Mouse (Mus musculus) CH12.LX (cell line): ENCODE measurements at regions not wholly inside any gene's neighbourhood (a gene's known extent, or its start where the extent isn't known, plus 50 kb on each side); places are given as distances from the start of the nearest gene placed in this dataset.

Experiments
- DNase-seq: peaks from one replicate; pipeline ENCODE4 v3.0.0-alpha.2; 2013; ENCODE audit errors: extremely low read depth
- H3K27ac ChIP-seq: 2 replicates; pipeline ENCODE4 v1.5.1; 2012; ENCODE audit warnings: low read depth, mild to moderate bottlenecking, control low read depth, moderate library complexity; ENCODE audit not compliant: insufficient read depth
- H3K27me3 ChIP-seq: replicated peaks from 2 replicates; pipeline ENCODE3; 2012; ENCODE audit warnings: inconsistent platforms
- H3K36me3 ChIP-seq, 2 experiments: replicated peaks in 1 of 2; 2 replicates each; pipeline versions ENCODE3 to v1.6.1; 2012; ENCODE audit warnings: inconsistent platforms in 1 of 2, low read length in 1 of 2, mild to moderate bottlenecking in 1 of 2, mixed read lengths in 1 of 2, moderate library complexity in 1 of 2; ENCODE audit not compliant: control insufficient read depth in 1 of 2, insufficient read depth in 1 of 2
- H3K4me1 ChIP-seq, 2 experiments: 2 replicates each; pipeline ENCODE4 v1.6.1; 2012; ENCODE audit warnings: inconsistent platforms in 1 of 2, moderate library complexity in 1 of 2; ENCODE audit not compliant: insufficient read depth in 2 of 2, control insufficient read depth in 1 of 2
- H3K4me2 ChIP-seq: 2 replicates; pipeline ENCODE4 v1.6.1; 2012; ENCODE audit warnings: low read depth, mild to moderate bottlenecking, control low read depth; ENCODE audit not compliant: poor library complexity, insufficient read depth, severe bottlenecking
- H3K4me3 ChIP-seq, 3 experiments: fragments of 150-350 bp in 1 of 3; sonication (generic) in 1 of 3; replicated peaks in 1 of 3; 2 replicates each; pipeline versions ENCODE3 to v1.5.1; 2011 to 2012; ENCODE audit warnings: low read depth in 2 of 3, low read length in 2 of 3, mild to moderate bottlenecking in 2 of 3, moderate library complexity in 2 of 3, control low read depth in 1 of 3, improper control_type of control experiment in 1 of 3, inconsistent platforms in 1 of 3, mixed read lengths in 1 of 3; ENCODE audit not compliant: poor library complexity in 1 of 3
- H3K79me2 ChIP-seq: replicated peaks from 2 replicates; pipeline ENCODE4 v1.6.1; 2012; ENCODE audit warnings: mild to moderate bottlenecking, moderate library complexity; ENCODE audit not compliant: control insufficient read depth, poor library complexity, insufficient read depth, severe bottlenecking; ENCODE audit errors: extremely low read depth
- H3K9ac ChIP-seq: 2 replicates; pipeline ENCODE4 v1.6.1; 2012; ENCODE audit warnings: low read depth, mild to moderate bottlenecking, control low read depth, moderate library complexity; ENCODE audit not compliant: insufficient read depth
- H3K9me3 ChIP-seq: replicated peaks from 2 replicates; pipeline ENCODE3; 2012; ENCODE audit warnings: low read length, inconsistent platforms, mixed read lengths
- CHD1 ChIP-seq: IDR thresholded peaks from 2 replicates; pipeline ENCODE4 v1.6.1; 2012; ENCODE audit warnings: low read depth, low read length, improper control_type of control experiment, inconsistent platforms
- CHD2 ChIP-seq: IDR thresholded peaks from 2 replicates; pipeline ENCODE4 v1.6.1; 2011; ENCODE audit warnings: low read length, improper control_type of control experiment
- CTCF ChIP-seq, 2 experiments: IDR thresholded peaks in 1 of 2; conservative IDR thresholded peaks in 1 of 2; 2 replicates each; pipeline ENCODE4 v1.5.1; 2011 to 2012; ENCODE audit warnings: low read depth in 2 of 2, low read length in 2 of 2, improper control_type of control experiment in 1 of 2, inconsistent platforms in 1 of 2, mild to moderate bottlenecking in 1 of 2, moderate library complexity in 1 of 2
- EP300 ChIP-seq: IDR thresholded peaks from 2 replicates; pipeline ENCODE4 v1.6.1; 2011; ENCODE audit warnings: low read length, improper control_type of control experiment
- ETS1 ChIP-seq: conservative IDR thresholded peaks from 2 replicates; pipeline ENCODE4 v1.6.1; 2012; ENCODE audit warnings: low read depth, mild to moderate bottlenecking, inconsistent platforms, low read length, improper control_type of control experiment, moderate library complexity
- GABPA ChIP-seq: IDR thresholded peaks from 2 replicates; pipeline ENCODE4 v1.6.1; 2012; ENCODE audit warnings: low read depth, low read length, improper control_type of control experiment, inconsistent platforms; ENCODE audit not compliant: insufficient replicate concordance
- IRF4 ChIP-seq: IDR thresholded peaks from 2 replicates; pipeline ENCODE4 v1.6.1; 2014; ENCODE audit warnings: low read depth, mild to moderate bottlenecking, inconsistent platforms, low read length, improper control_type of control experiment
- MYC ChIP-seq: IDR thresholded peaks from 2 replicates; pipeline ENCODE4 v1.6.1; 2011; ENCODE audit warnings: low read depth, mild to moderate bottlenecking, improper control_type of control experiment, low read length
- NRF1 ChIP-seq: IDR thresholded peaks from 2 replicates; pipeline ENCODE4 v1.6.1; 2014; ENCODE audit warnings: low read depth, mild to moderate bottlenecking, inconsistent platforms, low read length, improper control_type of control experiment, moderate library complexity
- POLR2A ChIP-seq: IDR thresholded peaks from 2 replicates; pipeline ENCODE4 v1.6.1; 2011; ENCODE audit warnings: low read depth, mild to moderate bottlenecking, improper control_type of control experiment, low read length
- RAD21 ChIP-seq: IDR thresholded peaks from 2 replicates; pipeline ENCODE4 v1.6.1; 2011; ENCODE audit warnings: low read depth, mild to moderate bottlenecking, low read length, improper control_type of control experiment, moderate library complexity
- RCOR1 ChIP-seq: conservative IDR thresholded peaks from 2 replicates; pipeline ENCODE4 v1.6.1; 2012; ENCODE audit warnings: low read depth, mild to moderate bottlenecking, inconsistent platforms, low read length, improper control_type of control experiment
- TCF12 ChIP-seq: IDR thresholded peaks from 2 replicates; pipeline ENCODE4 v1.6.1; 2014; ENCODE audit warnings: low read depth, mild to moderate bottlenecking, inconsistent platforms, low read length, improper control_type of control experiment
- UBTF ChIP-seq: IDR thresholded peaks from 2 replicates; pipeline ENCODE4 v1.6.1; 2012; ENCODE audit warnings: low read depth, mild to moderate bottlenecking, inconsistent platforms, low read length, improper control_type of control experiment, moderate library complexity
- USF2 ChIP-seq: conservative IDR thresholded peaks from 2 replicates; pipeline ENCODE4 v1.6.1; 2011; ENCODE audit warnings: low read depth, low read length, improper control_type of control experiment
- ZNF384 ChIP-seq: IDR thresholded peaks from 2 replicates; pipeline ENCODE4 v1.6.1; 2012; ENCODE audit warnings: low read depth, low read length, improper control_type of control experiment, inconsistent platforms
- dilution Hi-C: fragments of 300-500 bp; cut with MboI; formaldehyde crosslinking; loops from 2 replicates; pipeline ENCODE4 v1.14.3; 2020; ENCODE audit warnings: low sequenced_read_pairs; ENCODE audit not compliant: extremely low pct_unique_long_range_greater_than_20kb, extremely low pct_ligation_motif_present
- in situ Hi-C: fragments of 300-500 bp; cut with MboI; formaldehyde crosslinking; loops from 3 replicates; pipeline ENCODE4 v1.14.3; 2019; ENCODE audit warnings: low sequenced_read_pairs, low pct_ligation_motif_present, low pct_unique_long_range_greater_than_20kb, mixed read lengths

GRCm38 (mm10) chr14:96668635-96669034 lies 149.7 kb upstream of the Klhl1 start:
- peaks cover 15% of the 10 kb centered on the region for H3K9me3 ChIP-seq
- TF ChIP-seq IRF4 (no peak), UBTF (no peak), CHD2 (no peak), MYC (no peak), RAD21 (no peak), ZNF384 (no peak), ETS1 (no peak), CTCF (conservative IDR thresholded peaks at IDR 0.05 in 1 of 2, IDR thresholded peaks at IDR 0.05 in 1 of 2; ENCODE audit: low read depth in 2 of 2, low read length in 2 of 2) (no peak), CHD1 (no peak), POLR2A (no peak), TCF12 (no peak), USF2 (no peak)
- TF ChIP-seq, all 38 proteins: peak for 0
- no peaks in the 10 kb centered on the region for H3K79me2 ChIP-seq
- no peaks in the 10 kb centered on the region for H3K27me3 ChIP-seq
- no peak overlapping the region for H3K4me3 ChIP-seq
- in situ Hi-C loops (no loop called here), dilution Hi-C loops (no loop called here)
- DNase-seq = no peak
- no peak overlapping the region for H3K4me2 ChIP-seq
- no peak overlapping the region for H3K9ac ChIP-seq
- no peak overlapping the region for H3K27ac ChIP-seq
- H3K36me3 ChIP-seq = no peaks in the 10 kb centered on the region
- H3K4me1 ChIP-seq = no peaks in the 10 kb centered on the region

- H3K4me2 ChIP-seq = no peak overlapping the region
- H3K27me3 ChIP-seq = no peaks in the 10 kb centered on the region
- H3K4me3 ChIP-seq = no peak overlapping the region
- dilution Hi-C loops = no loop called here
- TF ChIP-seq GABPA = no peak
- no peak for TF ChIP-seq RCOR1
- TF ChIP-seq ETS1 = no peak
- no peak for TF ChIP-seq EP300
- no peaks in the 10 kb centered on the region for H3K36me3 ChIP-seq
- no peak for DNase-seq
- in situ Hi-C loops = no loop called here
- H3K79me2 ChIP-seq = no peaks in the 10 kb centered on the region
- no peaks in the 10 kb centered on the region for H3K4me1 ChIP-seq
- H3K27ac ChIP-seq = no peak overlapping the region
- peaks cover 30% of the 10 kb centered on the region for H3K9me3 ChIP-seq
- H3K9ac ChIP-seq = no peak overlapping the region
Observed at GRCm38 (mm10) chr14:96656500-96656899, 137.6 kb upstream of the Klhl1 start.

- in situ Hi-C loops (no loop called here), dilution Hi-C loops (no loop called here)
- Histone ChIP-seq H3K79me2 (no peaks in the 10 kb centered on the region), H3K9me3 (peaks cover 28% of the 10 kb centered on the region), H3K4me1 (no peaks in the 10 kb centered on the region), H3K4me3 (no peak overlapping the region), H3K27ac (no peak overlapping the region), H3K4me2 (no peak overlapping the region), H3K36me3 (no peaks in the 10 kb centered on the region), H3K27me3 (no peaks in the 10 kb centered on the region), H3K9ac (no peak overlapping the region)
- TF ChIP-seq NRF1 = no peak
- no peak for DNase-seq
Observed at GRCm38 (mm10) chr14:96630291-96630690, 111.4 kb upstream of the Klhl1 start.
